Comparison of ENCODE assay signal across 22 mouse cellular contexts in the genomic region with DNA sequence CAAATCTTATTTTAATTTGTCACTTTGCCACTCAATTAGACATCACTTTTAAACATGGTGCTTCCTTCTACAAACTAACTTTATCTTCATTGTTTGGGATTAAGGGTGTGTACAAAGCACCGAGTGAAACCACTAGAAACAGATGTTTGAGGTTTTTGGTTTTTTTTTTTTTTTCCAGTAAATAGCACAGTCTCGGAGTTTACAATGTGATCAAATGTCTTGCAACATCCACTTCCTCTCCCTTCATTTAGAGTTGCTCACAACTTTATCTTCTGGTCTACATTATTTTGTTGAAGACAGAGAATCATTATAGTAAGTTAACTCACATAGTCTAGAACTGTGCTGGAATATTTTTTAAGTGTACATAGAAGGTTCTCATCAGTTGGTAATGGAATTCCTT.
"Had no signal": no experiment of that assay in that cellular context is flagged by ENCODE, and none has a peak within 500 bp of the region (broad histone marks: within the 10 kb centered on the region; RNA-seq: fewer than 3 reads in every experiment).

No protein-coding gene starts in this region.

- H3K27ac ChIP-seq: kidney, postnatal 0 days; layer of hippocampus, adult 2 months; limb, embryonic 10.5 days; limb, embryonic 13.5 days; liver, embryonic 13.5 days; macrophage; midbrain, embryonic 10.5 days; midbrain, embryonic 13.5 days; neural tube, embryonic 12.5 days; neural tube, embryonic 15.5 days had no signal

- ATAC-seq: midbrain, embryonic 13.5 days; midbrain, embryonic 16.5 days had no signal

- H3K36me3 ChIP-seq: limb, embryonic 10.5 days; limb, embryonic 13.5 days; liver, embryonic 13.5 days; midbrain, embryonic 10.5 days; midbrain, embryonic 13.5 days; neural tube, embryonic 12.5 days; neural tube, embryonic 15.5 days had no signal

- H3K4me1 ChIP-seq: limb, embryonic 10.5 days; limb, embryonic 13.5 days; liver, embryonic 13.5 days; megakaryocyte, embryonic 14.5 days; midbrain, embryonic 10.5 days; midbrain, embryonic 13.5 days; neural tube, embryonic 12.5 days; neural tube, embryonic 15.5 days had no signal

- H3K4me3 ChIP-seq: layer of hippocampus, adult 2 months; limb, embryonic 10.5 days; limb, embryonic 13.5 days; liver, embryonic 13.5 days; megakaryocyte, embryonic 14.5 days; midbrain, embryonic 10.5 days; midbrain, embryonic 13.5 days; neural tube, embryonic 12.5 days; neural tube, embryonic 15.5 days had no signal

- DNase-seq: kidney, adult 18-20 months; kidney, postnatal 25 days; layer of hippocampus, adult 9-11 months; liver; liver, embryonic 13.5 days; lung, adult 2 months; lung, postnatal 14 days; right cerebral cortex, postnatal 25 days; spleen, adult 18-20 months; thymus, adult 18-20 months; thymus, postnatal 36 days had no signal

- H3K4me2 ChIP-seq: limb, embryonic 13.5 days; liver, embryonic 13.5 days; midbrain, embryonic 13.5 days; neural tube, embryonic 12.5 days; neural tube, embryonic 15.5 days had no signal

- H3K27me3 ChIP-seq: limb, embryonic 13.5 days; liver, embryonic 13.5 days; megakaryocyte, embryonic 14.5 days; midbrain, embryonic 13.5 days; neural tube, embryonic 12.5 days; neural tube, embryonic 15.5 days had no signal

- H3K9me3 ChIP-seq: limb, embryonic 10.5 days; limb, embryonic 13.5 days; liver, embryonic 13.5 days; midbrain, embryonic 10.5 days; neural tube, embryonic 12.5 days; neural tube, embryonic 15.5 days had no signal

- H3K9ac ChIP-seq: limb, embryonic 13.5 days; liver, embryonic 13.5 days; midbrain, embryonic 13.5 days; neural tube, embryonic 12.5 days; neural tube, embryonic 15.5 days had no signal
